Mouse (Mus musculus): Measurements from ENCODE around the gene Fbxw9. TPM values are rescaled to one million over a fixed set of nuclear protein-coding genes. Genes with fewer than 3 reads are reported as not detected.

Gene Fbxw9
- total RNA-seq, 2 experiments from 2014 or later: 38.3 to 39.9 TPM

Small RNAs within 50 kb of the gene (microRNA-seq; reads per million reads assigned to microRNA genes)
- gene Gm23388 (0.26 to 1.0 reads per million in 2 experiments), gene Mir7070 (12.8 to 17.9 reads per million in 2 experiments)

Other genes starting within 250 kb of the Fbxw9 start
- 1 to 10 TPM; 8.0 to 9.6 TPM for gene Dand5, start 237.2 kb upstream of the Fbxw9 start, total RNA-seq (2021)
- 10 to 100 TPM; 23.4 to 23.6 TPM for gene Gadd45gip1, start 228.5 kb upstream of the Fbxw9 start, total RNA-seq (2021)
- 10 to 100 TPM; 59.5 to 72.0 TPM for gene Rad23a, start 219.4 kb upstream of the Fbxw9 start, total RNA-seq (2021)
- 100 to 1,000 TPM; 495 to 553 TPM for gene Calr, start 213.1 kb upstream of the Fbxw9 start, total RNA-seq (2021)
- 10 to 100 TPM; 50.1 to 51.6 TPM for gene Farsa, start 203.1 kb upstream of the Fbxw9 start, total RNA-seq (2021)
- 10 to 100 TPM; 11.5 to 13.4 TPM for gene Syce2, start 187.9 kb upstream of the Fbxw9 start, total RNA-seq (2021)
- gene Gcdh, start 166.1 kb upstream of the Fbxw9 start, total RNA-seq (2021): 10 to 100 TPM; 36.5 to 38.9 TPM
- not detected for gene Klf1, start 158.1 kb upstream of the Fbxw9 start, total RNA-seq (2021)
- 1 to 10 TPM; 2.9 TPM for gene Dnase2a, start 151.5 kb upstream of the Fbxw9 start, total RNA-seq (2021)
- 100 to 1,000 TPM; 139 to 146 TPM for gene Mast1, start 122.7 kb upstream of the Fbxw9 start, total RNA-seq (2021)
- 1 to 10 TPM; 1.6 to 2.1 TPM for gene Rtbdn, start 113.1 kb upstream of the Fbxw9 start, total RNA-seq (2021)
- not detected for gene Gm49661, start 90.6 kb upstream of the Fbxw9 start, total RNA-seq (2021)
- gene Prdx2, start 90.5 kb upstream of the Fbxw9 start, total RNA-seq (2021): 100 to 1,000 TPM; 402 to 429 TPM
- 10 to 100 TPM; 38.1 to 52.0 TPM for gene Rnaseh2a, start 90.3 kb upstream of the Fbxw9 start, total RNA-seq (2021)
- 10 to 100 TPM; 51.5 to 65.4 TPM for gene Junb, start 81.3 kb upstream of the Fbxw9 start, total RNA-seq (2021)
- 1 to 10 TPM; 7.5 to 8.1 TPM for gene Hook2, start 69.5 kb upstream of the Fbxw9 start, total RNA-seq (2021)
- not detected for gene Best2, start 45.5 kb upstream of the Fbxw9 start, total RNA-seq (2021)
- 100 to 1,000 TPM; 116 to 117 TPM for gene Asna1, start 34.8 kb upstream of the Fbxw9 start, total RNA-seq (2021)
- gene Trir, start 33.2 kb upstream of the Fbxw9 start, total RNA-seq (2021): 100 to 1,000 TPM; 128 to 146 TPM
- gene Tnpo2, start 23.1 kb upstream of the Fbxw9 start, total RNA-seq (2021): 100 to 1,000 TPM; 165 to 171 TPM
- not detected for gene Gm5741, start 7.9 kb downstream of the Fbxw9 start, total RNA-seq (2021)
- 10 to 100 TPM; 57.9 to 67.6 TPM for gene Dhps, start 11.7 kb downstream of the Fbxw9 start, total RNA-seq (2021)
- gene Wdr83os, start 20.7 kb downstream of the Fbxw9 start, total RNA-seq (2021): 10 to 100 TPM; 52.7 to 53.5 TPM
- gene Wdr83, start 21.3 kb downstream of the Fbxw9 start, total RNA-seq (2021): 10 to 100 TPM; 27.5 to 36.1 TPM
- 10 to 100 TPM; 42.6 to 42.9 TPM for gene Man2b1, start 23.2 kb downstream of the Fbxw9 start, total RNA-seq (2021)
- 1 to 10 TPM; 5.8 to 6.0 TPM for gene Zfp791, start 63.0 kb downstream of the Fbxw9 start, total RNA-seq (2021)
- not detected for gene Cks1brt, start 91.9 kb downstream of the Fbxw9 start, total RNA-seq (2021)
- gene Olfr371, start 165.9 kb downstream of the Fbxw9 start, total RNA-seq (2021): not detected
- gene Orc6, start 239.6 kb downstream of the Fbxw9 start, total RNA-seq (2021): 10 to 100 TPM; 33.2 TPM
- 100 to 1,000 TPM; 142 to 149 TPM for gene Vps35, start 239.7 kb downstream of the Fbxw9 start, total RNA-seq (2021)